Mouse (Mus musculus) stomach, postnatal 0 days (tissue): Measurements from ENCODE around the gene Tprn. TPM values are rescaled to one million over a fixed set of nuclear protein-coding genes. Genes with fewer than 3 reads are reported as not detected.

Source experiments
- ATAC-seq: fragments of 200-750 bp; cut with Nextera tagmentation; 2 replicates; pipeline ENCODE4 v1.8.0; 2017; ENCODE audit not compliant: low FRiP score, low TSS enrichment
- DNase-seq: peaks from one replicate; pipeline ENCODE4 v3.0.0-alpha.2; 2016; ENCODE audit warnings: low spot score
- H3K27ac ChIP-seq: fragments of 300-500 bp; sonication (generic); replicated peaks from 2 replicates; pipeline ENCODE4 v1.5.1; 2014; ENCODE audit warnings: mild to moderate bottlenecking, control low read depth
- H3K27me3 ChIP-seq: fragments of 300-500 bp; sonication (generic); 2 replicates; pipeline ENCODE4 v1.6.1; 2014; ENCODE audit warnings: low read length; ENCODE audit not compliant: control insufficient read depth, insufficient read depth
- H3K36me3 ChIP-seq: fragments of 300-500 bp; sonication (generic); 2 replicates; pipeline ENCODE4 v1.6.1; 2014; ENCODE audit warnings: low read length, mixed read lengths; ENCODE audit not compliant: control insufficient read depth, insufficient read depth
- H3K4me1 ChIP-seq: fragments of 300-500 bp; sonication (generic); replicated peaks from 2 replicates; pipeline ENCODE4 v1.6.1; 2014; ENCODE audit warnings: antibody characterized with exemption; ENCODE audit not compliant: control insufficient read depth, insufficient read depth
- H3K4me2 ChIP-seq: fragments of 300-500 bp; sonication (generic); replicated peaks from 2 replicates; pipeline ENCODE4 v1.6.1; 2014; ENCODE audit warnings: low read depth, mild to moderate bottlenecking, control low read depth, moderate library complexity
- H3K4me3 ChIP-seq: fragments of 300-500 bp; sonication (generic); 2 replicates; pipeline ENCODE4 v1.5.1; 2014; ENCODE audit warnings: low read depth, low read length, control low read depth
- H3K9ac ChIP-seq: fragments of 300-500 bp; sonication (generic); 2 replicates; pipeline ENCODE4 v1.6.1; 2014; ENCODE audit warnings: mild to moderate bottlenecking, low read length, control low read depth, mixed read lengths
- H3K9me3 ChIP-seq: fragments of 300-500 bp; sonication (generic); 2 replicates; pipeline ENCODE4 v1.6.1; 2016; ENCODE audit warnings: low read length; ENCODE audit not compliant: control insufficient read depth
- CTCF ChIP-seq: IDR thresholded peaks from 2 replicates; pipeline ENCODE4 v1.5.1; 2016; ENCODE audit warnings: antibody characterized with exemption, low read depth, mild to moderate bottlenecking, moderate library complexity
- EP300 ChIP-seq: optimal IDR thresholded peaks from 2 replicates; pipeline ENCODE3; 2016; ENCODE audit warnings: antibody characterized with exemption
- WGBS: fragments of 180-500 bp; shearing (Covaris S2); extraction: QIAGEN DNeasy Blood & Tissue Kit; methylation state at CpG from one replicate; pipeline ENCODE4 v1.1.7; 2014; 5-methylcytosine and 5-hydroxymethylcytosine counted together
- polyA plus RNA-seq: library from polyadenylated mRNA; unstranded; fragments of >200 nt; fragmentation: Nextera tagmentation; extraction: Ambion mirVana; gene quantifications from 2 replicates; pipeline ENCODE4 v1.2.1, GENCODE M21; 2015

Gene Tprn
- polyA plus RNA-seq, 1 experiment from 2014 or later: 17.4 TPM

DNA sequence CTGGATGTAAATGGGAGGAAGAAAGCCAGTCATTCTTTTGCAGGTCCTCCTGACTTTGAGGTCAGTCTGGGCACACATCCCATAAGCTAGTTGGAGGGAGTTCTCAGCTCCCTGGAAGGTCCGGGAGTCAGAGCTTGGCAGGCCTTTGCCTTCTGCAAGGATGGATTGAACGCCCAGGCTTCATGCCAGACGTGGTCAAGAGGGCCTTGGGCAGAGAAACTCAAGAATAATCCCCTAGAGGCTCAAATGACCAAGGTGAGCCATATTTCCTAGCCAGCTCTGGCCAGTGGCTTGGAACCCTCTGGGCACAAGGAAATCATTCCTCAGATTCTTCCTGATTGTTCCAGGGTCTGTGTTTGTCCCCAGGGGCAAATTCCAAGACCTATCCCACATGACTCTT is 2.4 kb downstream of the Tprn start:
- WGBS: 51% methylated on average over 3 of the region's 3 CpGs
- Histone ChIP-seq H3K27ac (peak overlapping the region; percentile 92), H3K27me3 (no peaks in the 10 kb centered on the region), H3K36me3 (no peaks in the 10 kb centered on the region; the same call in 1 of the 2 replicates), H3K4me3 (peak overlapping the region; percentile 84), H3K4me2 (peak overlapping the region; percentile 98), H3K9ac (peak overlapping the region; percentile 83; the same call in 1 of the 2 replicates), H3K9me3 (no peaks in the 10 kb centered on the region), H3K4me1 (peaks cover 6% of the 10 kb centered on the region)
- no peak for ATAC-seq
- TF ChIP-seq EP300: no peak
- DNase-seq: peak; percentile 37

DNA sequence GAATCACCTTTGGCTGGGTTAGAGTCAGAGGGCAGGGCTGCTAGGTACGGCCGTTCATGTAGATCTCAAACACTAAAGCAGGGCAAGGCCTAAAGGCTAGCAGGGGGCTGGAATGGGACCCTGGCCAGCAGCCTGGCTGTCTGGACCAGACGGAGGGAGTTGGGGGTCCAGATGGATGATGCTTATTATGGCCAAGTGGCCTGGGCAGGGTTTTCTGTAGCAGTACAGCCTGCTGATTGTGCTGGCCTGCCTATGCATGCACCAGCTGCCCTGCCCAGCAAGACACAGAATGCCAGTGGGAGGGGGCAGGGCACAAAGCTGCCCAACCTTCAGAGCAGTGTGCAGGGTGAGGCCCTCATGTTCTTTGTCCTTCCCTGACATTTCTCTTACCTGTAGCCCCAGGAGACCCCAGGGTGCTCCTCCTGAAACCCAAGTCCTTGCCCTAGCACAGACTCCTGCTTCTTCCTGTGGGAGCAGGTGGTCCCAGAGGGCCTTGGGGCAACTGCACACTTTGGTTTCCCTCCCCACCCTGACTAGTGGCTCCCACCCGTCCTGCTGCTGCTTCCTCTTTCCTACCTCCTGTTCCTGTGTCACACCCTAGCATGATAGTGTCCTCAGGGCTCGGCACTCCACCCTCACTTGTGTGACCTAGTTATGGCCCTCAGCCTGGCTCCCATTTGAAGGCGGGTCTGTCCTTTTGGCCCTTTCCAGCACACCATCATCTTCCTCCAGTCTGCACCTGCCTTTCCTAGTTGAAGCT is 3.7 kb downstream of the Tprn start:
- DNase-seq (peak; percentile 81), ATAC-seq (peak; percentile 58)
- H3K4me2 ChIP-seq: peak overlapping the region; percentile 98
- peak overlapping the region; percentile 83 for H3K9ac ChIP-seq
- no peak for TF ChIP-seq EP300
- no peak for TF ChIP-seq CTCF
- peak overlapping the region; percentile 92 for H3K27ac ChIP-seq
- H3K4me3 ChIP-seq: peak overlapping the region; percentile 23
- no peaks in the 10 kb centered on the region; the same call in 1 of the 2 replicates for H3K36me3 ChIP-seq
- H3K27me3 ChIP-seq: no peaks in the 10 kb centered on the region
- no peaks in the 10 kb centered on the region for H3K9me3 ChIP-seq
- 45% methylated on average over 6 of the region's 6 CpGs for WGBS
- H3K4me1 ChIP-seq: peaks cover 6% of the 10 kb centered on the region

DNA sequence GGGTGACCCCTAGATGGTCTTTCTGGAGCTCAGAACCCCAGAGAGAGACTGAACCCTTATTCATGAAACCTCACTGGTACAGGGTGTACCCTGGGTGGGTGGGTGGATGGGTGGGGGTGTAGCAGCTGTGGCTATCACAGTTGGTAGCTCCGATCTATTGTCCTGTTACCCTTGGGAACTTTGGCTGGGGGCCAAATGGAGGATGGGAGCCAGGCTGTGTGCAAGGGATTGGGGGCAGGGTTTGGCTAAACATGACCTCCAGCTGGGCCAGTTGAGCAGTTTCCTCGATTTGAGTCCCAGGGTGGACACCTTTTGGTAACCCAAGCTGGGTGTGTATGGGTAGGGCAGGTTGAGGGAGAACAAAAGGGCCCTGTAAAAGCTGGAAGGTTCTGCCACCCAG is 4.3 kb downstream of the Tprn start:
- WGBS: 16% methylated on average over 2 of the region's 2 CpGs
- Histone ChIP-seq H3K4me1 (peaks cover 11% of the 10 kb centered on the region), H3K9ac (peak overlapping the region; percentile 83; the same call in 1 of the 2 replicates), H3K4me3 (peak overlapping the region; percentile 23), H3K27me3 (no peaks in the 10 kb centered on the region), H3K4me2 (peak overlapping the region; percentile 98), H3K36me3 (no peaks in the 10 kb centered on the region; the same call in 1 of the 2 replicates), H3K9me3 (no peaks in the 10 kb centered on the region), H3K27ac (peak overlapping the region; percentile 92)
- ATAC-seq: peak; percentile 25
- DNase-seq: peak; percentile 83
- TF ChIP-seq CTCF (no peak), EP300 (no peak)

DNA sequence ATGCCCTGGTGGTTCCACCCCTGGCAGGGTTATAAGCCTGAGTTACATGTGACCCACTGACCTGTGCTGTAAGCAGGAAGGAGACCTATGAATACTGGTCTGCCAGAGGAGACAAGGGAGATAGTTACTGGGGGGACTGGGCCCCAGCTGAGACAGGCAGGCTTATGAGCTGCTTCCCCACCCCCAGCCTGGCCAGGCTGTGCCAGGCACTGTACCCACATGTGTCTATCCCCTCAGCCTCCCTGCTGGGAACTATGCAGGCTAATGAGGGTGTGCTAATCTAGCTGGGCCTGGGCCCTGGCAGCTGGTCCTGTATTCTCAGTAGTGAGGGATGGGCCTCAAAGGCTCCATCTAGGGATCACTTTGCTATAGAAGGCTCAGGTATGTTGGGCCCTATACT is 4.8 kb downstream of the Tprn start:
- Histone ChIP-seq H3K27me3 (no peaks in the 10 kb centered on the region), H3K4me2 (peak overlapping the region; percentile 98), H3K9ac (peak overlapping the region; percentile 13; the same call in 1 of the 2 replicates), H3K36me3 (no peaks in the 10 kb centered on the region; the same call in 1 of the 2 replicates), H3K4me3 (peak overlapping the region; percentile 23; the same call in 1 of the 2 replicates), H3K4me1 (peaks cover 11% of the 10 kb centered on the region), H3K9me3 (no peaks in the 10 kb centered on the region), H3K27ac (peak overlapping the region; percentile 92)
- no peak for ATAC-seq
- TF ChIP-seq CTCF (no peak), EP300 (no peak)
- DNase-seq: no peak

DNA sequence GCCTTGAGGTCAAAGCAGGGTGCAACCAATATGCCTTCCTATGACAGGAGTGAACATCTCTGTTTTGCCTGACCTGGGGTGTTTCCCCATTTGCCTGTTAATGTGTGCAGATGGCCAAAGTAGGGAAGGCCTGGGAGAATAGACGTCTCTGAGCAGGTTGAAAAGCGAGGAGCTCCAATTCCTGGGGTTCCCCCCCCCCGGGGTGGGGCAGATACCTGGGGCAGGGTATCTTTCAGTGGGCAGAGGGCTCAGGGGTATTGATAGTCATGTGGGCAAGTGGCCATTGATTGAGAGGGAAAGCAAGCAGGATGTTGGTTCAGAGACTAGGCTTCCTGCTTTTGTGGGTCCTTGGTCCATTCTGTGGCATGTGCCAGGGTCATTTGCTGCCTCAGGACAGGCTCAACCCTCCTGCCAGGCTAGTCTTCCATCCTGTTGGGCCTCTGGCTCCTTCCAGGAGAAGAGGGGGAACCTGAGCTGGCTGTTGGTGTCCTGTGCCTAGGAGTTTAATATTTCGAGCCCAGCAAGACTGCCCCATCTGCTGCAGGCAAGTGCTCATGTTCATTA is 5.4 kb downstream of the Tprn start:
- H3K4me1 ChIP-seq: peaks cover 11% of the 10 kb centered on the region
- H3K4me2 ChIP-seq: peak overlapping the region; percentile 98; the same call in 1 of the 2 replicates
- no peak for ATAC-seq
- peak overlapping the region; percentile 13 for H3K9ac ChIP-seq
- 77% methylated on average over 4 of the region's 4 CpGs for WGBS
- H3K27ac ChIP-seq: peak overlapping the region; percentile 92
- no peaks in the 10 kb centered on the region for H3K27me3 ChIP-seq
- no peaks in the 10 kb centered on the region; the same call in 1 of the 2 replicates for H3K36me3 ChIP-seq
- no peak overlapping the region for H3K4me3 ChIP-seq
- no peaks in the 10 kb centered on the region for H3K9me3 ChIP-seq
- TF ChIP-seq EP300 (no peak), CTCF (no peak)
- DNase-seq: no peak
